Mouse (Mus musculus): ENCODE data around the gene Sbp.
A peak's percentile ranks its signal among the peaks of the same experiment; 100 is the strongest.

The Sbp gene

GRCm38 (mm10) chr17:23992789-23993553 is 51.5 kb downstream of the Sbp start:
- peak; percentile 22 for DNase-seq (ENCODE audit: low read depth)

DNA sequence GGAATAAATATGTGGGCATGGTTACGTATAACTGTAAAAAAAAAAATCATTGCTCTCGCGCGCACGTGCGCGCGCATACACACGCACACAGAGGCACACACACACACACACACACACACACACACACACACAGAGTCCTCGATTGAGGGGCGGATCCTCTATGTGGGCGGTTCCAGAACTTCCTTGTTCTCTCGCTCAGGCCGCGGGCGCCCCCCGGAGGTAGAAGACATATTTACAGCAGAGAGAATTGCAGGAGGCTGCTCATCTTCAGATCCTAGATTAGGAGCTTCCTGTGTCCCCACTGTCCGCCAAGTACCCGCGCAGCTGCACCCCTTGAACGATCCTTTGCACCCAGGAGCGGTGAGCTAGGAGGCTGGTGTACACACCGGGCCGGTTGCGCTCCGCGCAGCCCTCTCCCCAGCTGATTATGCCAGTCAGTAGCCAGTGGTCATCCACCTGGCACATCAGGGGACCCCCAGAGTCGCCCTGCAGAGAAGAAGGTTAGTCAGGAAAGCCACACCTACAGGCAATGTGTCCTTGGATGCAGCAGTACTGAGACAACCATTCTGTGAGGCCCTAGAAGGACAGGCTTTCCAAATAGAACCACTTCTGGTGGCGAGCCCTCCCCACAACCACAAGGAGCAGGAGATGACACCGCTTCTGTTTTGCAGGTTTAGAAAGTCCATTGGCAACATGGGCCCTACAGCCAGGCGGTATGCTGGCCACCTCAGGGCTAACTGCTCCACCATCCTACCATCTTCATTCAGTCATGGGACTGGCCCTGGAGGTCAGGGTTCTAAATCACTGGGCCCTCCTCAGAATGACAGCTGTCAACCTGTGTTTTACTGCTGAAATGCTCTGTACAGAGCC is 52.3 kb downstream of the Sbp start:
- peak; percentile 91 for DNase-seq (ENCODE audit: low read depth)

- no peak for DNase-seq (ENCODE audit: low read depth)
These were observed 53.2 kb downstream of the Sbp start for GRCm38 (mm10) chr17:23994667-23995066.

Measured in naive thymus-derived CD4-positive, alpha-beta T cell, adult 2 months (primary cell).